37 mouse cellular contexts compared by ENCODE assay signal in genomic region chr4:52909542-52909941, GRCm38 (mm10). TPM values are rescaled to one million over a fixed set of nuclear protein-coding genes. Genes with fewer than 3 reads are reported as not detected.
"Had no signal": no experiment of that assay in that cellular context is flagged by ENCODE, and none has a peak within 500 bp of the region (broad histone marks: within the 10 kb centered on the region; RNA-seq: fewer than 3 reads in every experiment).

No protein-coding gene starts in this region.

- H3K9ac ChIP-seq: heart, embryonic 13.5 days; heart, embryonic 15.5 days; hindbrain, embryonic 14.5 days; intestine, embryonic 15.5 days; limb, embryonic 12.5 days had no signal

- H3K4me2 ChIP-seq: heart, embryonic 11.5 days; heart, embryonic 13.5 days; heart, embryonic 15.5 days; hindbrain, embryonic 14.5 days; intestine, embryonic 15.5 days; limb, embryonic 12.5 days; liver, embryonic 11.5 days had no signal

- ATAC-seq: hindbrain, embryonic 16.5 days; inflammation-experienced regulatory T-cells, adult 6 months; intestine, embryonic 15.5 days; intestine, postnatal 0 days had no signal

- DNase-seq: gastrocnemius, postnatal 10 days; gastrocnemius, postnatal 25 days; heart, adult 11 months; heart, adult 2 months; heart, postnatal 14 days; heart, postnatal 36 days; kidney, adult 18-20 months; kidney, adult 8-10 months; kidney, postnatal 10 days; kidney, postnatal 25 days; kidney, postnatal 4 days; liver had no signal

- H3K9me3 ChIP-seq: heart, embryonic 13.5 days; heart, embryonic 15.5 days; intestine, embryonic 15.5 days; limb, embryonic 10.5 days; limb, embryonic 12.5 days had no signal

- H3K27me3 ChIP-seq: heart, embryonic 13.5 days; heart, embryonic 15.5 days; intestine, embryonic 15.5 days; limb, embryonic 12.5 days had no signal

- H3K4me3 ChIP-seq: heart, adult 2 months; heart, embryonic 13.5 days; heart, embryonic 15.5 days; intestine, embryonic 15.5 days; layer of hippocampus, adult 2 months; left cerebral cortex, adult 2 months; limb, embryonic 10.5 days; limb, embryonic 12.5 days had no signal

- H3K36me3 ChIP-seq: heart, embryonic 13.5 days; heart, embryonic 15.5 days; intestine, embryonic 15.5 days; limb, embryonic 10.5 days; limb, embryonic 12.5 days had no signal

- H3K4me1 ChIP-seq: heart, embryonic 13.5 days; heart, embryonic 15.5 days; intestine, embryonic 15.5 days; limb, embryonic 10.5 days; limb, embryonic 12.5 days had no signal

- H3K27ac ChIP-seq: heart, adult 2 months; heart, embryonic 13.5 days; heart, embryonic 15.5 days; hindbrain, embryonic 14.5 days; intestine, embryonic 15.5 days; layer of hippocampus, adult 2 months; left cerebral cortex, adult 2 months; limb, embryonic 10.5 days; limb, embryonic 12.5 days had no signal

RNA-seq across cellular contexts. Expression of gene Olfr272, which starts 9.4 kb away (rescaled TPM):
- total RNA-seq: gastrocnemius, adult 18-20 months; gastrocnemius, postnatal 10 days; gastrocnemius, postnatal 25 days; gastrocnemius, postnatal 4 days; heart, adult 2 months; heart, postnatal 14 days; heart, postnatal 36 days; hematopoietic stem cell, adult 5-6 weeks; layer of hippocampus, adult 2 months; layer of hippocampus, postnatal 10 days; layer of hippocampus, postnatal 25 days; left cerebral cortex, adult 2 months; left cerebral cortex, postnatal 14 days; left cerebral cortex, postnatal 36 days had no signal
- polyA plus RNA-seq: heart, adult 2 months; heart, embryonic 11.5 days; heart, embryonic 13.5 days; heart, embryonic 15.5 days; heart, postnatal 0 days; hindbrain, embryonic 11.5 days; hindbrain, embryonic 14.5 days; hindbrain, embryonic 16.5 days; inflammation-experienced regulatory T-cells, adult 6 months; intestine, embryonic 15.5 days; intestine, postnatal 0 days; kidney, embryonic 14.5 days; kidney, embryonic 16.5 days; limb, embryonic 10.5 days; limb, embryonic 12.5 days; limb, embryonic 14.5 days; liver, embryonic 11.5 days had no signal

RNA-seq across cellular contexts. Expression of gene Olfr273, which starts 50.5 kb away (rescaled TPM):
- total RNA-seq: gastrocnemius, adult 18-20 months; gastrocnemius, postnatal 10 days; gastrocnemius, postnatal 25 days; gastrocnemius, postnatal 4 days; heart, adult 2 months; heart, postnatal 14 days; heart, postnatal 36 days; hematopoietic stem cell, adult 5-6 weeks; layer of hippocampus, adult 2 months; layer of hippocampus, postnatal 10 days; layer of hippocampus, postnatal 25 days; left cerebral cortex, adult 2 months; left cerebral cortex, postnatal 14 days; left cerebral cortex, postnatal 36 days had no signal
- polyA plus RNA-seq: heart, adult 2 months; heart, embryonic 11.5 days; heart, embryonic 13.5 days; heart, embryonic 15.5 days; heart, postnatal 0 days; hindbrain, embryonic 11.5 days; hindbrain, embryonic 14.5 days; hindbrain, embryonic 16.5 days; inflammation-experienced regulatory T-cells, adult 6 months; intestine, embryonic 15.5 days; intestine, postnatal 0 days; kidney, embryonic 14.5 days; kidney, embryonic 16.5 days; limb, embryonic 10.5 days; limb, embryonic 12.5 days; limb, embryonic 14.5 days; liver, embryonic 11.5 days had no signal

RNA-seq across cellular contexts. Expression of gene Olfr270, which starts 54.8 kb away (rescaled TPM):
- total RNA-seq: gastrocnemius, adult 18-20 months; gastrocnemius, postnatal 10 days; gastrocnemius, postnatal 25 days; gastrocnemius, postnatal 4 days; heart, adult 2 months; heart, postnatal 14 days; heart, postnatal 36 days; hematopoietic stem cell, adult 5-6 weeks; layer of hippocampus, adult 2 months; layer of hippocampus, postnatal 10 days; layer of hippocampus, postnatal 25 days; left cerebral cortex, adult 2 months; left cerebral cortex, postnatal 14 days; left cerebral cortex, postnatal 36 days had no signal
- polyA plus RNA-seq: heart, adult 2 months; heart, embryonic 11.5 days; heart, embryonic 13.5 days; heart, embryonic 15.5 days; heart, postnatal 0 days; hindbrain, embryonic 11.5 days; hindbrain, embryonic 14.5 days; hindbrain, embryonic 16.5 days; inflammation-experienced regulatory T-cells, adult 6 months; intestine, embryonic 15.5 days; intestine, postnatal 0 days; kidney, embryonic 14.5 days; kidney, embryonic 16.5 days; limb, embryonic 10.5 days; limb, embryonic 12.5 days; limb, embryonic 14.5 days; liver, embryonic 11.5 days had no signal
